Comparison of ENCODE assay signal across 7 mouse cellular contexts in genomic region chr4:132532496-132532895, GRCm38 (mm10). TPM values are rescaled to one million over a fixed set of nuclear protein-coding genes. Genes with fewer than 3 reads are reported as not detected.
DNase-seq lines count a peak whose midpoint lies in the region; ATAC-seq and TF ChIP-seq lines count a peak whose summit lies in the region.

No protein-coding gene starts in this region.

- H3K36me3 ChIP-seq in C2C12 (ENCODE audit: control insufficient read depth, insufficient read depth), result peaks cover 11% of the 10 kb centered on the region
- H3K36me3 ChIP-seq in forebrain, embryonic 11.5 days (ENCODE audit: control insufficient read depth, insufficient read depth, low read length), result peaks cover 5% of the 10 kb centered on the region; the same call in 1 of the 2 replicates
- 0 out of 2 replicates have a peak, but pooled peaks cover 7% of the 10 kb centered on the region for H3K36me3 ChIP-seq in intestine, postnatal 0 days (ENCODE audit: control insufficient read depth, insufficient read depth)

- H3K4me3 ChIP-seq in C2C12 (ENCODE audit: insufficient read depth, poor library complexity, severe bottlenecking), result peak overlapping the region; percentile 61
- peak overlapping the region; percentile 77 for H3K4me3 ChIP-seq in forebrain, embryonic 11.5 days (ENCODE audit: low read depth, low read length)
- peak overlapping the region; percentile 49 for H3K4me3 ChIP-seq in intestine, postnatal 0 days (ENCODE audit: low read depth, low read length)

- H3ac ChIP-seq in C2C12 (ENCODE audit: control insufficient read depth, insufficient read length, low read depth), result peak overlapping the region; percentile 83

- TF ChIP-seq CTCF in C2C12 (IDR thresholded peaks at IDR 0.05; ENCODE audit: control insufficient read depth, insufficient read depth, insufficient read length), result no peak
- TF ChIP-seq CTCF in intestine, postnatal 0 days (IDR thresholded peaks at IDR 0.05; ENCODE audit: low read depth), result no peak

- no peaks in the 10 kb centered on the region for H3K9me3 ChIP-seq in forebrain, embryonic 11.5 days (ENCODE audit: control insufficient read depth, low read length)
- no peaks in the 10 kb centered on the region for H3K9me3 ChIP-seq in intestine, postnatal 0 days (ENCODE audit: control insufficient read depth)

- H3K27me3 ChIP-seq in C2C12 (ENCODE audit: control insufficient read depth, insufficient read depth, insufficient read length), result no peaks in the 10 kb centered on the region
- no peaks in the 10 kb centered on the region for H3K27me3 ChIP-seq in forebrain, embryonic 11.5 days (ENCODE audit: control insufficient read depth, insufficient read depth, low read length)
- no peaks in the 10 kb centered on the region for H3K27me3 ChIP-seq in intestine, postnatal 0 days (replicated peaks; ENCODE audit: control insufficient read depth, insufficient read depth, low read length)

- peak overlapping the region; percentile 93 for H3K9ac ChIP-seq in forebrain, embryonic 11.5 days (ENCODE audit: low read length)
- peak overlapping the region; percentile 48 for H3K9ac ChIP-seq in intestine, postnatal 0 days (ENCODE audit: low read depth, low read length)

- H3K79me3 ChIP-seq in C2C12 (ENCODE audit: low read depth), result peaks cover 34% of the 10 kb centered on the region

- WGBS in forebrain, embryonic 11.5 days, result 43% methylated on average over 5 of the region's 5 CpGs
- WGBS in intestine, postnatal 0 days, result 2% methylated on average over 5 of the region's 5 CpGs

- H3K27ac ChIP-seq in forebrain, embryonic 11.5 days (ENCODE audit: low read depth, low read length), result peak overlapping the region; percentile 76
- H3K27ac ChIP-seq in intestine, postnatal 0 days (ENCODE audit: low read depth, low read length), result peak overlapping the region; percentile 87

- DNase-seq in ES-CJ7 (ENCODE audit: low read depth, low spot score), result peak; percentile 52
- DNase-seq in forebrain, embryonic 11.5 days (ENCODE audit: low spot score), result no peak
- DNase-seq in layer of hippocampus, adult 9-11 months, result no peak

- H3K79me2 ChIP-seq in C2C12 (ENCODE audit: control insufficient read depth, insufficient read depth), result peaks cover 49% of the 10 kb centered on the region

- peak overlapping the region; percentile 94 for H3K4me2 ChIP-seq in forebrain, embryonic 11.5 days (ENCODE audit: low read depth, low read length, severe bottlenecking)
- H3K4me2 ChIP-seq in intestine, postnatal 0 days (replicated peaks; ENCODE audit: low read depth), result peak overlapping the region; percentile 63

- H3K4me1 ChIP-seq in forebrain, embryonic 11.5 days (replicated peaks; ENCODE audit: control insufficient read depth, insufficient read depth, low read length), result peaks cover 8% of the 10 kb centered on the region; the same call in 1 of the 2 replicates
- peaks cover 4% of the 10 kb centered on the region for H3K4me1 ChIP-seq in intestine, postnatal 0 days (replicated peaks; ENCODE audit: control insufficient read depth, insufficient read depth, low read length)

- no peak for ATAC-seq in forebrain, embryonic 11.5 days (replicated peaks; ENCODE audit: low FRiP score)
- no peak for ATAC-seq in intestine, postnatal 0 days
- ATAC-seq in megakaryocyte progenitor cell, adult 5-6 weeks (replicated peaks; ENCODE audit: poor library complexity), result peak; percentile 13
- no peak for ATAC-seq in monocyte, adult 5-6 weeks (replicated peaks; ENCODE audit: insufficient number of reproducible peaks, low FRiP score, low TSS enrichment, poor library complexity, severe bottlenecking)

TF ChIP-seq in C2C12, 6 proteins besides CTCF, POLR2A, EP300 and RAD21:
- TF ChIP-seq USF1 (IDR thresholded peaks at IDR 0.05; ENCODE audit: low read depth) (no peak), MYOG (IDR thresholded peaks at IDR 0.05; ENCODE audit: control insufficient read depth, extremely low read depth, insufficient read length) (no peak), FOSL1 (IDR thresholded peaks at IDR 0.05; ENCODE audit: insufficient read depth, low read length, poor library complexity, severe bottlenecking) (no peak), MYOD1 (IDR thresholded peaks at IDR 0.05; ENCODE audit: control insufficient read depth, insufficient read length, low read depth) (no peak), CEBPB (IDR thresholded peaks at IDR 0.05; ENCODE audit: low read depth) (no peak), MAX (IDR thresholded peaks at IDR 0.05) (peak; percentile 36)

RNA-seq across cellular contexts. Expression of gene Atpif1, which starts 1.0 kb away (rescaled TPM):
- polyA plus RNA-seq in C2C12 (2012; fragmentation: generic; extraction: Trizol), result 596 TPM
- polyA plus RNA-seq in forebrain, embryonic 11.5 days (2014; fragmentation: Nextera tagmentation; extraction: Ambion mirVana), result 905 and 906 TPM in 2 replicates
- 1,746 and 1,835 TPM in 2 replicates for polyA plus RNA-seq in intestine, postnatal 0 days (2015; fragmentation: Nextera tagmentation; extraction: Ambion mirVana)
- 678 and 715 TPM in 2 replicates for total RNA-seq in megakaryocyte progenitor cell, adult 5-6 weeks (2015)
- 1,407 and 1,519 TPM in 2 replicates for total RNA-seq in megakaryocyte progenitor cell, adult 5-6 weeks (2017)
- 103 to 180 TPM (median 116 TPM) in 3 replicates for total RNA-seq in monocyte, adult 5-6 weeks (2017)

RNA-seq across cellular contexts. Expression of gene Dnajc8, which starts 2.9 kb away (rescaled TPM):
- 104 TPM for polyA plus RNA-seq in C2C12 (2012; fragmentation: generic; extraction: Trizol)
- polyA plus RNA-seq in forebrain, embryonic 11.5 days (2014; fragmentation: Nextera tagmentation; extraction: Ambion mirVana), result 208 and 217 TPM in 2 replicates
- polyA plus RNA-seq in intestine, postnatal 0 days (2015; fragmentation: Nextera tagmentation; extraction: Ambion mirVana), result 119 and 120 TPM in 2 replicates
- 134 and 147 TPM in 2 replicates for total RNA-seq in megakaryocyte progenitor cell, adult 5-6 weeks (2015)
- total RNA-seq in megakaryocyte progenitor cell, adult 5-6 weeks (2017), result 416 and 463 TPM in 2 replicates
- total RNA-seq in monocyte, adult 5-6 weeks (2017), result 510 to 713 TPM (median 673 TPM) in 3 replicates

RNA-seq across cellular contexts. Expression of gene Sesn2, which starts 22.2 kb away (rescaled TPM):
- 21.5 TPM for polyA plus RNA-seq in C2C12 (2012; fragmentation: generic; extraction: Trizol)
- polyA plus RNA-seq in forebrain, embryonic 11.5 days (2014; fragmentation: Nextera tagmentation; extraction: Ambion mirVana), result 9.4 and 9.5 TPM in 2 replicates
- polyA plus RNA-seq in intestine, postnatal 0 days (2015; fragmentation: Nextera tagmentation; extraction: Ambion mirVana), result 17.2 and 18.0 TPM in 2 replicates
- total RNA-seq in megakaryocyte progenitor cell, adult 5-6 weeks (2015), result 2.4 and 3.4 TPM in 2 replicates
- 2.6 and 3.0 TPM in 2 replicates for total RNA-seq in megakaryocyte progenitor cell, adult 5-6 weeks (2017)
- 4.9 to 6.0 TPM (median 5.2 TPM) in 3 replicates for total RNA-seq in monocyte, adult 5-6 weeks (2017)

RNA-seq across cellular contexts. Expression of gene Ptafr, which starts 31.4 kb away (rescaled TPM):
- polyA plus RNA-seq in C2C12 (2012; fragmentation: generic; extraction: Trizol), result 0.01 TPM
- 0.25 and 0.40 TPM in 2 replicates for polyA plus RNA-seq in forebrain, embryonic 11.5 days (2014; fragmentation: Nextera tagmentation; extraction: Ambion mirVana)
- polyA plus RNA-seq in intestine, postnatal 0 days (2015; fragmentation: Nextera tagmentation; extraction: Ambion mirVana), result 4.7 and 5.2 TPM in 2 replicates
- 1.1 and 1.3 TPM in 2 replicates for total RNA-seq in megakaryocyte progenitor cell, adult 5-6 weeks (2015)
- total RNA-seq in megakaryocyte progenitor cell, adult 5-6 weeks (2017), result 2.5 and 2.9 TPM in 2 replicates
- total RNA-seq in monocyte, adult 5-6 weeks (2017), result 3.6 to 28.2 TPM (median 24.8 TPM) in 3 replicates
